Mouse (Mus musculus) megakaryocyte, embryonic 14.5 days (primary cell): ENCODE results near the gene Rapgef5.

Experiments
- FLI1 ChIP-seq: IDR thresholded peaks from 2 replicates; pipeline ENCODE4 v1.6.1; 2012; ENCODE audit warnings: low read length, inconsistent platforms, mixed read lengths
- GATA1 ChIP-seq: IDR thresholded peaks from 3 replicates; pipeline ENCODE4 v1.6.1; 2012; ENCODE audit warnings: mixed read lengths, low read length, inconsistent platforms, borderline replicate concordance

DNA sequence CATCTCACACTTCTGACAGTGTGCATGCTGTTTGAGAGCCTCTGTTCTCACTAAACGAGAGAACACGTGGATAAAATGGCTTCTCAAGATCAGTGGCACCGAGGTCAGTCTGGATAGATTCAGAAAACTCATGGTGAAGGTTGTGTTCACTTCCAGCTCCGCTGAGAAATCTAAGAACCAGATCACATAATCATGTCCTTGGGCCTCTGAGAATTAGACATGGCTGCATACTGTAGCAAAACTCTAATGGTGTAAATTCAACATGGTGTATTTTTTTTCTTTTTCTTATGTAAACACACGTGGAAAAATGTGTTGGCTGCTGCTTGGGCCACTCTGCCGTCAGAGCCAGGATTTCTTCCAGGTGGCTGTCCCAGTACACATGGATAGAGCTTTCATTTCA is 184.6 kb downstream of the Rapgef5 start:
- TF ChIP-seq GATA1 = no peak
- TF ChIP-seq FLI1 = no peak
